Mouse (Mus musculus): Measurements from ENCODE around the gene Stard13. TPM values are rescaled to one million over a fixed set of nuclear protein-coding genes. Genes with fewer than 3 reads are reported as not detected.

Stard13 gene
- polyA plus RNA-seq, 1 experiment, result 1.9 TPM

- WGBS, result 97% methylated on average over 4 of the region's 4 CpGs
- H3K27ac ChIP-seq (ENCODE audit: control insufficient read depth, insufficient read depth, low read length), result no peak overlapping the region
- H3K4me1 ChIP-seq (replicated peaks; ENCODE audit: control insufficient read depth, insufficient read depth, low read length), result no peaks in the 10 kb centered on the region
- H3K27me3 ChIP-seq (ENCODE audit: control insufficient read depth, insufficient read depth, low read length), result no peaks in the 10 kb centered on the region
- no peak overlapping the region for H3K4me3 ChIP-seq (ENCODE audit: control insufficient read depth, insufficient read depth, low read length)
- H3K36me3 ChIP-seq (ENCODE audit: control insufficient read depth, insufficient read depth, low read length), result no peaks in the 10 kb centered on the region
- no peak for DNase-seq
- TF ChIP-seq CTCF (IDR thresholded peaks at IDR 0.05; ENCODE audit: borderline replicate concordance, control insufficient read depth, extremely low read depth, insufficient read depth, low read length, poor library complexity) (no peak), POLR2A (IDR thresholded peaks at IDR 0.05; ENCODE audit: control insufficient read depth, extremely low read depth, insufficient read depth, low read length, poor library complexity) (no peak)
Measured at GRCm38 (mm10) chr5:151080276-151080675, 153.4 kb downstream of the Stard13 start.

- H3K27ac ChIP-seq (ENCODE audit: control insufficient read depth, insufficient read depth, low read length), result no peak overlapping the region
- DNase-seq, result no peak
- no peak overlapping the region for H3K4me3 ChIP-seq (ENCODE audit: control insufficient read depth, insufficient read depth, low read length)
- WGBS, result 96% methylated on average over 2 of the region's 2 CpGs
- no peaks in the 10 kb centered on the region for H3K36me3 ChIP-seq (ENCODE audit: control insufficient read depth, insufficient read depth, low read length)
- no peaks in the 10 kb centered on the region for H3K27me3 ChIP-seq (ENCODE audit: control insufficient read depth, insufficient read depth, low read length)
- H3K4me1 ChIP-seq (replicated peaks; ENCODE audit: control insufficient read depth, insufficient read depth, low read length), result no peaks in the 10 kb centered on the region
- no peak for TF ChIP-seq CTCF (IDR thresholded peaks at IDR 0.05; ENCODE audit: borderline replicate concordance, control insufficient read depth, extremely low read depth, insufficient read depth, low read length, poor library complexity)
- no peak for TF ChIP-seq POLR2A (IDR thresholded peaks at IDR 0.05; ENCODE audit: control insufficient read depth, extremely low read depth, insufficient read depth, low read length, poor library complexity)
Measured at GRCm38 (mm10) chr5:151077953-151078352, 155.7 kb downstream of the Stard13 start.

- no peak for DNase-seq
- Histone ChIP-seq H3K36me3 (ENCODE audit: control insufficient read depth, insufficient read depth, low read length) (no peaks in the 10 kb centered on the region), H3K4me1 (replicated peaks; ENCODE audit: control insufficient read depth, insufficient read depth, low read length) (no peaks in the 10 kb centered on the region), H3K27ac (ENCODE audit: control insufficient read depth, insufficient read depth, low read length) (no peak overlapping the region), H3K4me3 (ENCODE audit: control insufficient read depth, insufficient read depth, low read length) (no peak overlapping the region), H3K27me3 (ENCODE audit: control insufficient read depth, insufficient read depth, low read length) (no peaks in the 10 kb centered on the region)
- WGBS, result 79% methylated on average over 3 of the region's 3 CpGs
- TF ChIP-seq CTCF (IDR thresholded peaks at IDR 0.05; ENCODE audit: borderline replicate concordance, control insufficient read depth, extremely low read depth, insufficient read depth, low read length, poor library complexity) (no peak), POLR2A (IDR thresholded peaks at IDR 0.05; ENCODE audit: control insufficient read depth, extremely low read depth, insufficient read depth, low read length, poor library complexity) (no peak)
Measured at GRCm38 (mm10) chr5:151076917-151077316, 156.7 kb downstream of the Stard13 start.

- DNase-seq, result no peak
- no peaks in the 10 kb centered on the region for H3K4me1 ChIP-seq (replicated peaks; ENCODE audit: control insufficient read depth, insufficient read depth, low read length)
- H3K36me3 ChIP-seq (ENCODE audit: control insufficient read depth, insufficient read depth, low read length), result no peaks in the 10 kb centered on the region
- H3K4me3 ChIP-seq (ENCODE audit: control insufficient read depth, insufficient read depth, low read length), result no peak overlapping the region
- TF ChIP-seq POLR2A (IDR thresholded peaks at IDR 0.05; ENCODE audit: control insufficient read depth, extremely low read depth, insufficient read depth, low read length, poor library complexity) (no peak), CTCF (IDR thresholded peaks at IDR 0.05; ENCODE audit: borderline replicate concordance, control insufficient read depth, extremely low read depth, insufficient read depth, low read length, poor library complexity) (no peak)
- WGBS, result 93% methylated on average over 4 of the region's 4 CpGs
- H3K27ac ChIP-seq (ENCODE audit: control insufficient read depth, insufficient read depth, low read length), result no peak overlapping the region
- H3K27me3 ChIP-seq (ENCODE audit: control insufficient read depth, insufficient read depth, low read length), result no peaks in the 10 kb centered on the region
Measured at GRCm38 (mm10) chr5:151074282-151074681, 159.4 kb downstream of the Stard13 start.

GRCm38 (mm10) chr5:151071430-151071829 lies 162.2 kb downstream of the Stard13 start:
- Histone ChIP-seq H3K4me1 (replicated peaks; ENCODE audit: control insufficient read depth, insufficient read depth, low read length) (no peaks in the 10 kb centered on the region), H3K27ac (ENCODE audit: control insufficient read depth, insufficient read depth, low read length) (no peak overlapping the region), H3K27me3 (ENCODE audit: control insufficient read depth, insufficient read depth, low read length) (no peaks in the 10 kb centered on the region), H3K4me3 (ENCODE audit: control insufficient read depth, insufficient read depth, low read length) (no peak overlapping the region), H3K36me3 (ENCODE audit: control insufficient read depth, insufficient read depth, low read length) (no peaks in the 10 kb centered on the region)
- WGBS, result 76% methylated on average over 6 of the region's 6 CpGs
- no peak for TF ChIP-seq CTCF (IDR thresholded peaks at IDR 0.05; ENCODE audit: borderline replicate concordance, control insufficient read depth, extremely low read depth, insufficient read depth, low read length, poor library complexity)
- no peak for TF ChIP-seq POLR2A (IDR thresholded peaks at IDR 0.05; ENCODE audit: control insufficient read depth, extremely low read depth, insufficient read depth, low read length, poor library complexity)
- DNase-seq, result no peak

- DNase-seq, result no peak
- no peaks in the 10 kb centered on the region for H3K4me1 ChIP-seq (replicated peaks; ENCODE audit: control insufficient read depth, insufficient read depth, low read length)
- H3K36me3 ChIP-seq (ENCODE audit: control insufficient read depth, insufficient read depth, low read length), result no peaks in the 10 kb centered on the region
- H3K4me3 ChIP-seq (ENCODE audit: control insufficient read depth, insufficient read depth, low read length), result no peak overlapping the region
- TF ChIP-seq CTCF (IDR thresholded peaks at IDR 0.05; ENCODE audit: borderline replicate concordance, control insufficient read depth, extremely low read depth, insufficient read depth, low read length, poor library complexity) (no peak), POLR2A (IDR thresholded peaks at IDR 0.05; ENCODE audit: control insufficient read depth, extremely low read depth, insufficient read depth, low read length, poor library complexity) (no peak)
- 95% methylated on average over 6 of the region's 6 CpGs for WGBS
- H3K27me3 ChIP-seq (ENCODE audit: control insufficient read depth, insufficient read depth, low read length), result no peaks in the 10 kb centered on the region
- no peak overlapping the region for H3K27ac ChIP-seq (ENCODE audit: control insufficient read depth, insufficient read depth, low read length)
Measured at GRCm38 (mm10) chr5:151070896-151071295, 162.7 kb downstream of the Stard13 start.

GRCm38 (mm10) chr5:151069569-151069968 lies 164.1 kb downstream of the Stard13 start:
- Histone ChIP-seq H3K4me3 (ENCODE audit: control insufficient read depth, insufficient read depth, low read length) (no peak overlapping the region), H3K27ac (ENCODE audit: control insufficient read depth, insufficient read depth, low read length) (no peak overlapping the region), H3K4me1 (replicated peaks; ENCODE audit: control insufficient read depth, insufficient read depth, low read length) (no peaks in the 10 kb centered on the region), H3K27me3 (ENCODE audit: control insufficient read depth, insufficient read depth, low read length) (no peaks in the 10 kb centered on the region), H3K36me3 (ENCODE audit: control insufficient read depth, insufficient read depth, low read length) (no peaks in the 10 kb centered on the region)
- 90% methylated on average over 2 of the region's 2 CpGs for WGBS
- no peak for DNase-seq
- TF ChIP-seq CTCF (IDR thresholded peaks at IDR 0.05; ENCODE audit: borderline replicate concordance, control insufficient read depth, extremely low read depth, insufficient read depth, low read length, poor library complexity), result no peak
- TF ChIP-seq POLR2A (IDR thresholded peaks at IDR 0.05; ENCODE audit: control insufficient read depth, extremely low read depth, insufficient read depth, low read length, poor library complexity), result no peak

All from thymus, adult 2 months (tissue).